Comparison of ENCODE assay signal across 27 mouse cellular contexts in the genomic region with DNA sequence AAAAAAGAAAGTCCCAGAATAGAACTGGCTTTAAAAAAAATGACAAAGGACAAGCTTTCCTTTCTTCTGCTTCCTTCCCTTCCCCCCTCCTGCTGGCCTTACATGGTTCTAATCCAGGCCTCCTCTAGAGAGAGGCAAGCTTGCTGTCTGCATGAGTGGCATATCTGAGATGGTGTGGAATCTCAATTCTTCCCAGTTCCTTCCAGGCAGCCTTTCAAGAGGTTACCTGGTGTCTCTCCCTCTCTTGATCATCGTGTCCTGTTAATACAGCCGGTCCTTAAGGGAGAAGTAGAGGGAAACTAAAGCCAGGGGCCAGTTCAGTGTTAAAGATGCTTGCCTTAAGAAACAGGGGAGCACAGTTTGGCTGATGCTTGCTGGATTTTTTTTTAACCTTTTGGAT.
"Had no signal": no experiment of that assay in that cellular context is flagged by ENCODE, and none has a peak within 500 bp of the region (broad histone marks: within the 10 kb centered on the region; RNA-seq: fewer than 3 reads in every experiment).

No protein-coding gene starts in this region.

- H3K27ac ChIP-seq: heart, embryonic 10.5 days; heart, embryonic 13.5 days; heart, embryonic 15.5 days; hindbrain, embryonic 10.5 days; hindbrain, embryonic 12.5 days; hindbrain, embryonic 13.5 days; hindbrain, embryonic 14.5 days; hindbrain, embryonic 15.5 days; hindbrain, postnatal 0 days; intestine, embryonic 15.5 days; kidney, embryonic 15.5 days; kidney, postnatal 0 days; layer of hippocampus, adult 2 months; left cerebral cortex, adult 2 months had no signal

- H3K9ac ChIP-seq: heart, embryonic 12.5 days; heart, embryonic 13.5 days; heart, embryonic 15.5 days; hindbrain, embryonic 12.5 days; hindbrain, embryonic 13.5 days; hindbrain, embryonic 14.5 days; hindbrain, embryonic 15.5 days; intestine, embryonic 15.5 days; kidney, embryonic 15.5 days had no signal

- H3K9me3 ChIP-seq: heart, embryonic 10.5 days; heart, embryonic 12.5 days; heart, embryonic 13.5 days; heart, embryonic 15.5 days; hindbrain, embryonic 10.5 days; hindbrain, embryonic 12.5 days; hindbrain, embryonic 13.5 days; hindbrain, embryonic 15.5 days; intestine, embryonic 15.5 days; kidney, embryonic 15.5 days had no signal

- H3K27me3 ChIP-seq: heart, embryonic 12.5 days; heart, embryonic 13.5 days; heart, embryonic 15.5 days; hindbrain, embryonic 12.5 days; hindbrain, embryonic 13.5 days; hindbrain, embryonic 15.5 days; intestine, embryonic 15.5 days; kidney, embryonic 15.5 days had no signal

- H3K4me1 ChIP-seq: heart, embryonic 10.5 days; heart, embryonic 12.5 days; heart, embryonic 13.5 days; heart, embryonic 15.5 days; hindbrain, embryonic 12.5 days; intestine, embryonic 15.5 days; kidney, embryonic 15.5 days had no signal

- H3K4me2 ChIP-seq: heart, embryonic 11.5 days; heart, embryonic 12.5 days; heart, embryonic 13.5 days; heart, embryonic 15.5 days; hindbrain, embryonic 12.5 days; hindbrain, embryonic 13.5 days; hindbrain, embryonic 14.5 days; hindbrain, embryonic 15.5 days; intestine, embryonic 15.5 days; kidney, embryonic 15.5 days had no signal

- H3K36me3 ChIP-seq: heart, embryonic 10.5 days; heart, embryonic 12.5 days; heart, embryonic 13.5 days; heart, embryonic 15.5 days; hindbrain, embryonic 10.5 days; hindbrain, embryonic 12.5 days; hindbrain, embryonic 13.5 days; hindbrain, embryonic 15.5 days; intestine, embryonic 15.5 days; kidney, embryonic 15.5 days had no signal

- H3K4me3 ChIP-seq: heart, embryonic 10.5 days; heart, embryonic 12.5 days; heart, embryonic 13.5 days; heart, embryonic 15.5 days; hindbrain, embryonic 10.5 days; hindbrain, embryonic 12.5 days; hindbrain, embryonic 13.5 days; hindbrain, embryonic 15.5 days; intestine, embryonic 15.5 days; kidney, embryonic 15.5 days; layer of hippocampus, adult 2 months; left cerebral cortex, adult 2 months had no signal

- ATAC-seq: hindbrain, embryonic 16.5 days; hindbrain, postnatal 0 days; inflammation-experienced regulatory T-cells, adult 6 months; intestine, embryonic 15.5 days; intestine, embryonic 16.5 days; intestine, postnatal 0 days had no signal

- DNase-seq: heart, postnatal 10 days; heart, postnatal 14 days; heart, postnatal 4 days; kidney, adult 18-20 months; kidney, postnatal 25 days; layer of hippocampus, adult 9-11 months; layer of hippocampus, postnatal 36 days had no signal
